Mouse (Mus musculus): ENCODE data around the gene Pde4d.

- TF ChIP-seq CTCF (IDR thresholded peaks at IDR 0.05; ENCODE audit: control insufficient read depth, insufficient read depth, insufficient read length) (no peak), USF1 (IDR thresholded peaks at IDR 0.05; ENCODE audit: low read depth) (no peak), MAX (IDR thresholded peaks at IDR 0.05) (no peak), MYOG (IDR thresholded peaks at IDR 0.05; ENCODE audit: control insufficient read depth, extremely low read depth, insufficient read length) (no peak)
Observed at GRCm38 (mm10) chr13:109619158-109619657, 1169.5 kb downstream of the Pde4d start.
